Mouse (Mus musculus) cortical plate, adult 2 months (tissue): ENCODE data around the gene Fkbp1b.

ENCODE experiments used
- CTCF ChIP-seq: fragments of 200-500 bp; IDR thresholded peaks from 2 replicates; pipeline ENCODE4 v1.5.1; 2011; ENCODE audit warnings: mild to moderate bottlenecking, control low read depth, low read length; ENCODE audit not compliant: insufficient read depth; ENCODE audit errors: extremely low read depth
- POLR2A ChIP-seq: fragments of 200-500 bp; IDR thresholded peaks from 2 replicates; pipeline ENCODE4 v1.6.1; 2011; ENCODE audit warnings: mild to moderate bottlenecking, low read length, control low read depth; ENCODE audit not compliant: insufficient read depth; ENCODE audit errors: extremely low read depth

GRCm38 (mm10) chr12:4840741-4841140 is 650 bp downstream of the Fkbp1b start:
- TF ChIP-seq POLR2A (no peak), CTCF (no peak)
